Mouse (Mus musculus) stomach, embryonic 16.5 days (tissue): ENCODE measurements at regions not wholly inside any gene's neighbourhood (a gene's known extent, or its start where the extent isn't known, plus 50 kb on each side); places are given as distances from the start of the nearest gene placed in this dataset.

Experiments
- ATAC-seq: fragments of 200-750 bp; cut with Nextera tagmentation; 2 replicates; pipeline ENCODE4 v1.8.0; 2017; ENCODE audit warnings: moderate number of reproducible peaks, moderate TSS enrichment; ENCODE audit not compliant: insufficient read depth, low FRiP score
- H3K27ac ChIP-seq: fragments of 300-500 bp; sonication (generic); 2 replicates; pipeline ENCODE4 v1.5.1; 2014; ENCODE audit warnings: low read length
- H3K27me3 ChIP-seq: fragments of 300-500 bp; sonication (generic); 2 replicates; pipeline ENCODE4 v1.6.1; 2014; ENCODE audit warnings: low read length, control low read depth, mixed read lengths; ENCODE audit not compliant: control insufficient read depth, insufficient read depth
- H3K36me3 ChIP-seq: fragments of 300-500 bp; sonication (generic); 2 replicates; pipeline ENCODE4 v1.6.1; 2014; ENCODE audit warnings: low read length; ENCODE audit not compliant: control insufficient read depth, insufficient read depth
- H3K4me1 ChIP-seq: fragments of 300-500 bp; sonication (generic); 2 replicates; pipeline ENCODE4 v1.6.1; 2014; ENCODE audit warnings: low read length, control low read depth, mixed read lengths; ENCODE audit not compliant: control insufficient read depth, insufficient read depth
- H3K4me2 ChIP-seq: fragments of 300-500 bp; sonication (generic); 2 replicates; pipeline ENCODE4 v1.6.1; 2014; ENCODE audit warnings: low read depth, low read length, mixed read lengths
- H3K4me3 ChIP-seq: fragments of 300-500 bp; sonication (generic); replicated peaks from 2 replicates; pipeline ENCODE4 v1.5.1; 2014; ENCODE audit warnings: mild to moderate bottlenecking, low read length
- H3K9ac ChIP-seq: fragments of 300-500 bp; sonication (generic); 2 replicates; pipeline ENCODE4 v1.6.1; 2014; ENCODE audit warnings: low read length
- H3K9me3 ChIP-seq: fragments of 300-500 bp; sonication (generic); replicated peaks from 2 replicates; pipeline ENCODE4 v1.6.1; 2016; ENCODE audit warnings: low read length, control low read depth; ENCODE audit not compliant: control insufficient read depth
- WGBS: fragments of 180-500 bp; shearing (Covaris S2); extraction: QIAGEN DNeasy Blood & Tissue Kit; methylation state at CpG from one replicate; pipeline ENCODE4 v1.1.7; 2014; 5-methylcytosine and 5-hydroxymethylcytosine counted together

DNA sequence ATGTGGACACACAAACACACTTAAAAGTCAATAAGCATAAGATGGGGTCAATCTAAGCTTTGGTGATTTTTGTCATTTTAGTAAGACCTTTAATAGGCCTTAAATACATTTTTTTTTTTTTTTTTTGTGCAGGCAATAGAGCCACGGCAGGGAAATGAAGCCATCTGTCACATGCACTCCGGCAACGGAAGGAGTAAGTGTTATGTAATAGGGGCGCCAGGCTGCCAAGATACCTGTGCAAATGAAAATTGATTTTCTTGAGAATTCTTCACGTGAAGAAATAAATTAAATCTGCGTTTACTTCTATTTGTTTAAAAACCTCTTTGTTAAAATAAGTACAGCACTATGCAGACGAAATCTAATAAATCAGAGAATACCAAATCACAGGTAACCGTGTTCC lies 54.6 kb upstream of the Card11 start:
- H3K36me3 ChIP-seq, result no peaks in the 10 kb centered on the region
- WGBS, result 67% methylated on average over 8 of the region's 8 CpGs
- no peak overlapping the region for H3K4me2 ChIP-seq
- H3K27ac ChIP-seq, result no peak overlapping the region
- H3K9me3 ChIP-seq, result 0 out of 2 replicates have a peak, but pooled peaks cover 4% of the 10 kb centered on the region
- H3K9ac ChIP-seq, result no peak overlapping the region
- no peak for ATAC-seq
- H3K27me3 ChIP-seq, result no peaks in the 10 kb centered on the region
- no peak overlapping the region for H3K4me3 ChIP-seq
- no peaks in the 10 kb centered on the region for H3K4me1 ChIP-seq

DNA sequence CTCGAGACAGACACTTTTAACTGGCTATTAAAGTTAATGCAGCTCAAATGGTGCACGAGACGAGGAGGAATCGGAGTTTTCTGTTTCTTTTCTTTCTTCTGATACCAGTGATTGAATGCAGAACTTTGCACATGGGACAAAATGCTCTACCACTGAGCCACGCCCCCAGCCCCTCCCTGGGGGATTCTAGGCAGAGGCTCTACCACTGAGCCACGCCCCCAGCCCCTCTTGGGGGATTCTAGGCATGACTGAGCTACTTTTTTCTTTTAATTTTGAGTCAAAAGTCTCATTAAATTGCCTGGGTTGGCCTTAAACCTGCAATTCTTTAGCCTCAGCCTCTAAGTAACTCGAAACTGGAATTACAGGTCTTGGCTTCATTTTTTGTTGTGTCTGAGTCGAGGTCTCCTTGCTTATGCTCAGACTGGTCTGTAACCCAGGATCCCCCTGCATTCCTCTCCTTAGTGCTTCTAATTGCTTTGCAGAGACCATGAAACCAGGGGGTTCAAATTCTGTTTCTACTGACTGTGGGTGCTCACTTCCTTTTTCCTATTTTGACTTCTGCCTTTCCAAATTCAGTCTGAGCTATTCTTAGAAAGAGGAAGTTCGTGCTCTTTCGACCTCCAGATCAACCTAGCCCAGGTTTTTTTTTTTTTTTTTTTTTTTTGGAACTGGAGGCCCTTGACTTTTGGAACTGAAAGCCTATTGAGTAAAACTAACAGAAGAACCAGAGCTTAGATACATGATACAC lies 55.4 kb upstream of the Card11 start:
- no peak for ATAC-seq
- Histone ChIP-seq H3K4me1 (no peaks in the 10 kb centered on the region), H3K4me2 (no peak overlapping the region), H3K4me3 (no peak overlapping the region), H3K9me3 (0 out of 2 replicates have a peak, but pooled peaks cover 4% of the 10 kb centered on the region), H3K27me3 (no peaks in the 10 kb centered on the region), H3K9ac (no peak overlapping the region), H3K36me3 (no peaks in the 10 kb centered on the region), H3K27ac (no peak overlapping the region)
- 74% methylated on average over 10 of the region's 10 CpGs for WGBS

- no peaks in the 10 kb centered on the region for H3K36me3 ChIP-seq
- no peak overlapping the region for H3K4me3 ChIP-seq
- no peak overlapping the region for H3K27ac ChIP-seq
- H3K4me1 ChIP-seq, result no peaks in the 10 kb centered on the region
- no peaks in the 10 kb centered on the region for H3K9me3 ChIP-seq
- WGBS, result 72% methylated on average over 7 of the region's 7 CpGs
- ATAC-seq, result no peak
- H3K27me3 ChIP-seq, result no peaks in the 10 kb centered on the region
- no peak overlapping the region for H3K9ac ChIP-seq
- H3K4me2 ChIP-seq, result no peak overlapping the region
Measured at GRCm38 (mm10) chr5:141058141-141058540, 57.8 kb upstream of the Card11 start.

DNA sequence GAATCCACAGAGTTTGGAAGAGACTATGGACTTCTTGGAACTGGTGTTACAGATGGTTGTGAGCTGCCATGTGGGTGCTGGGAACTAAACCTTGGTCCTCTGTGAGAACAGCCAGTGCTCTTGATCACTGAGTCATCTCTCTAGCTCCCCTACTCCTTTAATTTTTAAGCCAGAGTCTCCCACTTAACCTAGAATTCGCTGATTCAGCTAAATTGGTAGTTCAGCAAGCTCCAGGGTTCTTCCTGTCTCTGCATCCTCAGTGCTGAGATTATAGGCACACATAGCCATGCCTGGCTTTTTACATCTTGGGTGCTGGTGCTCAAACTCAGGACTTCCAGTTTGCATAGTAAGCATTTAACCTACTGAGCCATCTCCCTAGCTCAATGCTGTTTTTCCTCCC lies 58.5 kb upstream of the Card11 start:
- ATAC-seq, result no peak
- 64% methylated on average over 1 of the region's 1 CpGs for WGBS

DNA sequence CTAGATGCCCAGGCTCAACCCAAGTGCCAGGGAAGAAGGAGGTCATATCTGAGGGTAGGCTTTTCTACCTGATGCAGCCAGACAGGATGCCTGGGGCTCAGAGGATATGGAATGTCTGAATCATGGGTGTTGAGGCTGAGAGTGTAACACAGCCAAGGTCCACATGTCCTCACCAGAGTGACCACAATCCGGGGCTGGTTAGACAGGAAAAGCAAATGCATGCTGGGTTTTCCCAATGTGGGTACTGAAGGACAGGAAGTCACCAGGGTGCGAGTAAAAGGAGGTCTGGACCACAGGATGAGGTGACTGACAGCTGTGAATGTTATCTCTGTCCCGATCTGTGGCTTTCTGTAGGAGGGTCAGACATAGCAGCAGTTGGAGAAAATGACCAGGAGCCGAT lies 61.8 kb upstream of the Card11 start:
- H3K27me3 ChIP-seq, result no peaks in the 10 kb centered on the region
- no peaks in the 10 kb centered on the region for H3K4me1 ChIP-seq
- WGBS, result 48% methylated on average over 4 of the region's 4 CpGs
- no peak for ATAC-seq
- H3K27ac ChIP-seq, result no peak overlapping the region
- H3K9ac ChIP-seq, result no peak overlapping the region
- no peaks in the 10 kb centered on the region for H3K9me3 ChIP-seq
- no peak overlapping the region for H3K4me3 ChIP-seq
- no peaks in the 10 kb centered on the region for H3K36me3 ChIP-seq
- H3K4me2 ChIP-seq, result no peak overlapping the region

More for the DNA sequence above, 58.5 kb upstream of the Card11 start:
- Histone ChIP-seq H3K36me3 (no peaks in the 10 kb centered on the region), H3K9ac (no peak overlapping the region), H3K27me3 (no peaks in the 10 kb centered on the region), H3K27ac (no peak overlapping the region), H3K4me1 (no peaks in the 10 kb centered on the region), H3K4me2 (no peak overlapping the region), H3K4me3 (no peak overlapping the region), H3K9me3 (no peaks in the 10 kb centered on the region)

GRCm38 (mm10) chr5:141067561-141067960 lies 67.2 kb upstream of the Card11 start:
- no peak overlapping the region for H3K4me3 ChIP-seq
- H3K27ac ChIP-seq, result no peak overlapping the region
- peaks cover 3% of the 10 kb centered on the region; the same call in 1 of the 2 replicates for H3K9me3 ChIP-seq
- no peaks in the 10 kb centered on the region for H3K4me1 ChIP-seq
- H3K4me2 ChIP-seq, result no peak overlapping the region
- H3K36me3 ChIP-seq, result no peaks in the 10 kb centered on the region
- ATAC-seq, result no peak
- no peaks in the 10 kb centered on the region for H3K27me3 ChIP-seq
- WGBS, result 87% methylated on average over 7 of the region's 7 CpGs
- H3K9ac ChIP-seq, result no peak overlapping the region

- Histone ChIP-seq H3K27me3 (no peaks in the 10 kb centered on the region), H3K36me3 (no peaks in the 10 kb centered on the region), H3K4me3 (no peak overlapping the region), H3K4me1 (no peaks in the 10 kb centered on the region), H3K9ac (no peak overlapping the region), H3K4me2 (no peak overlapping the region), H3K27ac (no peak overlapping the region), H3K9me3 (no peaks in the 10 kb centered on the region)
- ATAC-seq, result no peak
- 58% methylated on average over 3 of the region's 3 CpGs for WGBS
Measured at GRCm38 (mm10) chr5:141074457-141074856, 74.1 kb upstream of the Card11 start.

DNA sequence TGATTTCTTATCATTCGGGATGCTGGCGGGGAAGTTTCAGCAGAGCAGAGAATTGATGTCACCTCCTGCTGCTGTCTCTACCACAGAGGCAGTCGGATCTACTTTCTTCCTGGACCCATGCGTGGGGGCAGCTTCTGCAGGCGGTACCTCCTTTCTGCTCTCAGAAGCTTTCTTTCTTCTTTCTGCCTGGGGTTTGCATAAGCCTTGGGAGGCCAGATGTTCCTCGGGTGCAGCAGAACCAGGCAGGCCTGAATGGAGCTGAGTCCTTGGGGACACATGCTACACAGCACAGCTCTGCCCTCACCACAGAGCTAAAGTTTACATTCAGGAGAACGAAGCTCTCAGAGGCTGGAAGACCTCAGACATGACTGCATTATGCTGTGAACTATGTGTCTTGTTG lies 75.8 kb upstream of the Card11 start:
- H3K4me3 ChIP-seq, result no peak overlapping the region
- WGBS, result 55% methylated on average over 7 of the region's 7 CpGs
- no peak for ATAC-seq
- H3K27ac ChIP-seq, result no peak overlapping the region
- no peaks in the 10 kb centered on the region for H3K36me3 ChIP-seq
- no peaks in the 10 kb centered on the region for H3K27me3 ChIP-seq
- H3K4me1 ChIP-seq, result no peaks in the 10 kb centered on the region
- no peak overlapping the region for H3K4me2 ChIP-seq
- no peak overlapping the region for H3K9ac ChIP-seq
- H3K9me3 ChIP-seq, result no peaks in the 10 kb centered on the region

DNA sequence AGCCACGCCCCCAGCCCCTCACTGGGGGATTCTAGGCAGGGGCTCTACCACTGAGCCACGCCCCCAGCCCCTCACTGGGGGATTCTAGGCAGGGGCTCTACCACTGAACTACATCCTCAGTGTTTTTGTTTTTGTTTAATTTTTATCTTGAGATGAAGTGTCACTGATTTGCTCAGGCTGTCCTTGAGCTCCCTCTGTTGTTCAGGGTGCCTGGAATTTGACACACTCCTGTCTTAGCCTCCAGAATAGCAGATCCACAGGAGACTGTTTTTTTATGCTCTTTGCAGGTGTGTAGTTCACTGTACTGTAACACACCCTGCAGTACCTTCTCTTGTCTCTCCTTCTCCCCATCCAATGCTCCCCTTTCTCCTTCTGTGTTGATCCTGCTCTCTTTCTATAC lies 76.6 kb upstream of the Card11 start:
- Histone ChIP-seq H3K27me3 (no peaks in the 10 kb centered on the region), H3K36me3 (no peaks in the 10 kb centered on the region), H3K4me2 (no peak overlapping the region), H3K27ac (no peak overlapping the region), H3K9me3 (no peaks in the 10 kb centered on the region), H3K9ac (no peak overlapping the region), H3K4me3 (no peak overlapping the region), H3K4me1 (no peaks in the 10 kb centered on the region)
- 87% methylated on average over 2 of the region's 2 CpGs for WGBS
- ATAC-seq, result no peak
